ENCODE assay signal across 25 mouse cellular contexts in genomic region chr8:122992296-122992695, GRCm38 (mm10). TPM values are rescaled to one million over a fixed set of nuclear protein-coding genes. Genes with fewer than 3 reads are reported as not detected.
DNase-seq lines count a peak whose midpoint lies in the region; ATAC-seq and TF ChIP-seq lines count a peak whose summit lies in the region.
"Had no signal": no experiment of that assay in that cellular context is flagged by ENCODE, and none has a peak within 500 bp of the region (broad histone marks: within the 10 kb centered on the region; RNA-seq: fewer than 3 reads in every experiment).

No protein-coding gene starts in this region.

- H3K27me3 ChIP-seq in intestine, postnatal 0 days (replicated peaks; ENCODE audit: control insufficient read depth, insufficient read depth, low read length), result no peaks in the 10 kb centered on the region
- H3K27me3 ChIP-seq in intestine, embryonic 16.5 days (replicated peaks; ENCODE audit: control insufficient read depth, insufficient read depth, low read length), result no peaks in the 10 kb centered on the region
- no peaks in the 10 kb centered on the region for H3K27me3 ChIP-seq in thymus, adult 2 months (ENCODE audit: control insufficient read depth, insufficient read depth, low read length)
- H3K27me3 ChIP-seq: embryonic facial prominence, embryonic 13.5 days; embryonic facial prominence, embryonic 15.5 days; forebrain, embryonic 12.5 days had no signal

- H3K9ac ChIP-seq in intestine, postnatal 0 days (ENCODE audit: low read depth, low read length), result no peak overlapping the region
- no peak overlapping the region for H3K9ac ChIP-seq in intestine, embryonic 16.5 days (ENCODE audit: low read depth, low read length)
- H3K9ac ChIP-seq: embryonic facial prominence, embryonic 13.5 days; embryonic facial prominence, embryonic 15.5 days; forebrain, embryonic 12.5 days had no signal

- no peak for TF ChIP-seq POLR2A in thymus, adult 2 months (IDR thresholded peaks at IDR 0.05; ENCODE audit: control insufficient read depth, extremely low read depth, insufficient read depth, low read length, poor library complexity)

- H3K9me3 ChIP-seq in intestine, postnatal 0 days (ENCODE audit: control insufficient read depth), result no peaks in the 10 kb centered on the region
- no peaks in the 10 kb centered on the region for H3K9me3 ChIP-seq in intestine, embryonic 16.5 days (ENCODE audit: control insufficient read depth, low read length)
- H3K9me3 ChIP-seq: embryonic facial prominence, embryonic 13.5 days; embryonic facial prominence, embryonic 15.5 days; forebrain, embryonic 10.5 days; forebrain, embryonic 12.5 days; G1E had no signal

- DNase-seq in gastrocnemius, adult 2 months, result no peak
- DNase-seq in gastrocnemius, adult 8-10 months (ENCODE audit: low spot score in 2 of 2), result no peak
- no peak for DNase-seq in thymus, adult 2 months
- DNase-seq in thymus, postnatal 10 days (ENCODE audit: low spot score in 2 of 2), result no peak
- DNase-seq in mesoderm, embryonic 11.5 days (ENCODE audit: low read depth, low spot score), result peak; percentile 41
- DNase-seq in Muller cell, postnatal 12 days (ENCODE audit: inconsistent ontology term), result no peak
- DNase-seq: adrenal gland, adult 2 months; adrenal gland, postnatal 10 days; adrenal gland, postnatal 25 days; cerebellum, adult 11 months; cerebellum, adult 18-20 months; cerebellum, adult 8-10 months; cerebellum, adult 9-11 months; cerebellum, postnatal 14 days; cerebellum, postnatal 36 days had no signal

- no peak for ATAC-seq in intestine, postnatal 0 days
- no peak for ATAC-seq in intestine, embryonic 16.5 days
- ATAC-seq: forebrain, embryonic 14.5 days; forebrain, embryonic 16.5 days had no signal

- no peaks in the 10 kb centered on the region for H3K36me3 ChIP-seq in intestine, postnatal 0 days (ENCODE audit: control insufficient read depth, insufficient read depth)
- no peaks in the 10 kb centered on the region for H3K36me3 ChIP-seq in intestine, embryonic 16.5 days (ENCODE audit: control insufficient read depth, insufficient read depth, low read length)
- no peaks in the 10 kb centered on the region for H3K36me3 ChIP-seq in thymus, adult 2 months (ENCODE audit: control insufficient read depth, insufficient read depth, low read length)
- H3K36me3 ChIP-seq: embryonic facial prominence, embryonic 13.5 days; embryonic facial prominence, embryonic 15.5 days; forebrain, embryonic 12.5 days had no signal

- H3K4me3 ChIP-seq in gastrocnemius, adult 2 months, result no peak overlapping the region
- no peak overlapping the region for H3K4me3 ChIP-seq in intestine, postnatal 0 days (ENCODE audit: low read depth, low read length)
- no peak overlapping the region for H3K4me3 ChIP-seq in intestine, embryonic 16.5 days (ENCODE audit: low read length)
- no peak overlapping the region for H3K4me3 ChIP-seq in thymus, adult 2 months (ENCODE audit: control insufficient read depth, insufficient read depth, low read length)
- H3K4me3 ChIP-seq: embryonic facial prominence, embryonic 13.5 days; embryonic facial prominence, embryonic 15.5 days; erythroblast, embryonic 14.5 days; forebrain, embryonic 10.5 days; forebrain, embryonic 12.5 days had no signal

- no peak overlapping the region for H3K4me2 ChIP-seq in intestine, postnatal 0 days (replicated peaks; ENCODE audit: low read depth)
- H3K4me2 ChIP-seq in intestine, embryonic 16.5 days (ENCODE audit: low read depth, low read length), result no peak overlapping the region
- H3K4me2 ChIP-seq: embryonic facial prominence, embryonic 13.5 days; embryonic facial prominence, embryonic 15.5 days; forebrain, embryonic 12.5 days had no signal

- no peak for TF ChIP-seq CTCF in gastrocnemius, adult 2 months (IDR thresholded peaks at IDR 0.05)
- no peak for TF ChIP-seq CTCF in intestine, postnatal 0 days (IDR thresholded peaks at IDR 0.05; ENCODE audit: low read depth)
- TF ChIP-seq CTCF in thymus, adult 2 months (IDR thresholded peaks at IDR 0.05; ENCODE audit: borderline replicate concordance, control insufficient read depth, extremely low read depth, insufficient read depth, low read length, poor library complexity), result no peak

- peaks cover 27% of the 10 kb centered on the region for H3K4me1 ChIP-seq in intestine, postnatal 0 days (replicated peaks; ENCODE audit: control insufficient read depth, insufficient read depth, low read length)
- H3K4me1 ChIP-seq in intestine, embryonic 16.5 days (ENCODE audit: control insufficient read depth, insufficient read depth, low read length), result peaks cover 53% of the 10 kb centered on the region
- H3K4me1 ChIP-seq in thymus, adult 2 months (replicated peaks; ENCODE audit: control insufficient read depth, insufficient read depth, low read length), result peaks cover 45% of the 10 kb centered on the region

- peak overlapping the region; percentile 38; the same call in 1 of the 2 replicates for H3K27ac ChIP-seq in gastrocnemius, adult 2 months
- H3K27ac ChIP-seq in intestine, postnatal 0 days (ENCODE audit: low read depth, low read length), result 0 out of 2 replicates have a peak overlapping the region, but pooled peaks have one; percentile 22
- H3K27ac ChIP-seq in intestine, embryonic 16.5 days (ENCODE audit: low read length), result no peak overlapping the region
- H3K27ac ChIP-seq in thymus, adult 2 months (ENCODE audit: control insufficient read depth, insufficient read depth, low read length), result peak overlapping the region; percentile 73; the same call in 1 of the 2 replicates
- H3K27ac ChIP-seq: embryonic facial prominence, embryonic 13.5 days; forebrain, embryonic 10.5 days; forebrain, embryonic 12.5 days had no signal

- intact Hi-C loops in gastrocnemius, adult 2 months (cut with DNase I), result loop anchor here (5.0 kb wide), 1 partner anchor 40 kb away; no protein-coding TSS in a partner anchor

- WGBS in intestine, postnatal 0 days, result 53% methylated on average over 2 of the region's 2 CpGs
- WGBS in intestine, embryonic 16.5 days, result 41% methylated on average over 2 of the region's 2 CpGs
- WGBS in thymus, adult 2 months, result 89% methylated on average over 2 of the region's 2 CpGs

RNA-seq across cellular contexts. Expression of gene Ankrd11, which starts 49.8 kb away (rescaled TPM):
- 10 to 100 TPM; 60.3 to 62.1 TPM for total RNA-seq in gastrocnemius, adult 2 months (2021)
- total RNA-seq in gastrocnemius, adult 8-10 months (2022), result 10 to 100 TPM; 55.0 to 63.5 (median 62.4) TPM
- polyA plus RNA-seq in intestine, postnatal 0 days (2015; fragmentation: Nextera tagmentation; extraction: Ambion mirVana), result 41.2 and 47.9 TPM in 2 replicates
- 19.2 and 19.5 TPM in 2 replicates for polyA plus RNA-seq in intestine, embryonic 16.5 days (2015; fragmentation: Nextera tagmentation; extraction: Ambion mirVana)
- 118 and 145 TPM in 2 replicates for polyA plus RNA-seq in thymus, adult 2 months (2012; rRNA removed)
